Mouse (Mus musculus): ENCODE measurements at regions not wholly inside any gene's neighbourhood (a gene's known extent, or its start where the extent isn't known, plus 50 kb on each side); places are given as distances from the start of the nearest gene placed in this dataset.

DNA sequence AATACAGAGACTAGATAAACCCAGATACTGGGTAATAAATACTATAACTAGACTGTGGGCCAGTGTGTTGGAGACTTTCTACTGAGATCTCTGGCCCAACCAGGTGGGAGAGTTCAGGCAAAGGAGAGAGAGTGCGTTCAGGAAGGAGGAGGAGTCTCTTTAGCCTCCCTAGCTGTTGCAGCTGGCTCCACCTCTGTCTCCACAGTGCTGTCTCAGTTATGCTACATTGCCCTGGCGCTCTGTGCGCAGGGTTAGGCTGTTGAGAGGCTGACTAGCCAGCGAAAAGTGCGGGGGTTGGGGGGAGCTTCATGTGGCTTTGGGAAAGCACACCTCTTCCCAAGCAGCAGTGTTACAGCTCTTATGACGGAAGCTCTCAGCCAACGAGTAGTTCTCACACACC lies 104.7 kb upstream of the Syndig1 start:
- DNase-seq (ENCODE audit: low spot score), result no peak

GRCm38 (mm10) chr2:149725932-149726331 lies 103.1 kb upstream of the Syndig1 start:
- DNase-seq (ENCODE audit: low spot score), result peak; percentile 1

DNA sequence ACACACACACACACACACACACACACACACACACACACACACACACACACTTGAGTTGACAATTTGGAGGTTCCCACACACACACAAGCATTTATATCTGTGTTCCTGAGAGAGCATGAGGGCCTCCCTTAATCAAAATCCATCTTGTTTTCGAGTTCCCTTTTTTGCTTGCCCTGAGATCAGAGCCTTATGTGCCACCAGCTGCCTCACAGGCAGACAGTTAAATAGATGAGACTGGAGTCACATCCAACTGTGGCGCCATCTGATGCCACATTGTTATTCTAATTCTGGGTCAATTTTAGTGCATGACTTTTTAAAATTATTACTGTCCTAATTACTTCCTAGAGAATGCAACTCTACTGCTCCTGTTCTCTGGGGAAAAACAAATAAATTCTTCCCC lies 91.2 kb upstream of the Syndig1 start:
- DNase-seq (ENCODE audit: low spot score), result no peak

GRCm38 (mm10) chr2:149739886-149740285 lies 89.1 kb upstream of the Syndig1 start:
- DNase-seq (ENCODE audit: low spot score), result no peak

DNA sequence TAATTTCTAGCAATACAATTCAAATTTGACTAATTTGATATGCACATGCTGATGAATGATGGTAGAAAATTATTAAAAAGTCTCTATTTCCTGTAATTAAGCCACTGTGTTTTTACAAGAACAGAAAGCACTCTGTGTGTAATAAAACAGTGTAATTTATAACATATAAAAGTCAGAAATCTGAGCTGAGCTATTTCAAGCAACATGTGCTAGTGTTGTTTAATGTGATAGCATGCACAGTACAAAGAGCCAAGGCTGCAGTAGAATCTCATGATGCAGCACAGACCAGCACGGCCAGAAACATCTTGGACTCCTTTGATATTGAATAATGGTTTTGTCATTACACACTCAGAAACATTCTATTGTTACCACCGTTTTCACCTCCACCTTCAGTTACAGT lies 86.3 kb upstream of the Syndig1 start:
- no peak for DNase-seq (ENCODE audit: low spot score)

- DNase-seq (ENCODE audit: low spot score), result no peak
Measured at GRCm38 (mm10) chr2:149748240-149748822, 80.7 kb upstream of the Syndig1 start.

GRCm38 (mm10) chr2:149759151-149759550 lies 69.9 kb upstream of the Syndig1 start:
- no peak for DNase-seq (ENCODE audit: low spot score)

DNA sequence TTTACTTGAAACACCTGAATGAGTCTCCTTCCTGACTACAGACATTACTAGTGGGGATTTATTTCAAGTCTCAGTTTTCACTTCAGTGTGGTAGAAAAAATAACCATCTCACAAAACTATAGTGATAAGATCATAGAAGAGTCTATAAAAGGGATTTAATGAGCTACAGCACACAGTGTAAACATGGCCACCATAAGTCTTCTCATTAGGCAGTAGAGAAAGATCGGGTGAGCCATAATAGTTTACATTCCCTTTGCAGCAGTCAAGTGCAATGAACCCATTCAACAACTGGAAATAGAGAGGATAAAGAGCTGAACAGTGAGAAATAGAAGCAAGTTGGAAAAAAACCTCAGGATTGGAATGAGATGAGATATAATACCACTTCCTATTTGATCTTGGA lies 65.1 kb upstream of the Syndig1 start:
- DNase-seq (ENCODE audit: low spot score), result no peak

GRCm38 (mm10) chr2:149768027-149768426 lies 61.0 kb upstream of the Syndig1 start:
- DNase-seq (ENCODE audit: low spot score), result no peak

GRCm38 (mm10) chr2:149768551-149768950 lies 60.5 kb upstream of the Syndig1 start:
- DNase-seq (ENCODE audit: low spot score), result no peak

DNA sequence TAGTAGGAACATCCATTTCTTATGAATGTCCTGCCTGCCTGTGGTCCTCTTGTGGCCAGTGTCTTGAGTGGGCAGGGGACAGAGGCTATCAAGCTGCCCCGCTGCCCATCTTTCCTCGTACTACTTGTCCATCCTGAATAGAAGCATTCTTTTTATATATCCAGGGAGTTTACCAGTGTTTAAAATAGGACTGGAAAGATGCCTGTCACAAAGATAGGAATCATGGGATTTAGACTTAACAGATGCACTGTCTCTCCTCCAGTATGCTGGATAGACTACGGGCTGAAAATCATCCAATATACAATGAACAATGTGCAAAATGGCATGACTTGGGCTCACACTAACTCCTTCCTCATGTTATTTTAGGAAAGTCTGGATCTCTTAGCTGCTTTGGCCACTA lies 51.7 kb upstream of the Syndig1 start:
- no peak for DNase-seq (ENCODE audit: low spot score)
